Mouse (Mus musculus): Measurements from ENCODE around the gene Sstr2.

Sstr2 gene

DNA sequence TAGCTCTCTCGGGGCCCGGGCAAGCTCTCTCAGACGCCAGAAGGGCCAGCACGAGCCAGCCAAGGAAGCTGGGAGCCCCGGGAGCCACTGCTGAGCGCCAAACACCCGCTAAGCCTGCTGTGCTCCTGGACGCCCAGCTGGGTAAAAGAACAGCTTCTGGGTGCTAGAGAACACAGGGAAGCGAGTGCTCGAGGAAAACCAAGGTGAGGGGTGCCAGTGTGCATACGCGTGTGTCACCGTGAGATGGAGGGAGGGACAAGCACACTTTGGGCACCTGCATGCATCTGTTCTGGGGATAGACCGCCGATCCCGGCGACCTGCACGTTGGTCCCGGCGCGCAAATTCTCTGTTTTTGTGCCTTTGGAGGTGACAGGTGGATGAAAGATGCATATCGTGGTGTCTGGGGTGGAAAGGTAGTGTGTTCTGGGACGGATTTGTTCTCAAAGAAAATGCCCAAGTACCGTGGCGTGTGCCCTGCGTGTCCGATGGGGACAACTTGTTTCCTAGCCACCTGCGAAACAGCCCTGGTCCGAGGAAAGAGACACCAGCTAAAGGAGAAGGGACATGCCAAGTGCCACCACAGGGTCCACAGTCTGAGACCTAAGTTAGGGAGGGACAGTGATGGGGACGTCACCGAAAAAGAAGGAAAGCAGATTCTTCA is 408 bp downstream of the Sstr2 start:
- DNase-seq (ENCODE audit: low spot score in 2 of 2): no peak

DNA sequence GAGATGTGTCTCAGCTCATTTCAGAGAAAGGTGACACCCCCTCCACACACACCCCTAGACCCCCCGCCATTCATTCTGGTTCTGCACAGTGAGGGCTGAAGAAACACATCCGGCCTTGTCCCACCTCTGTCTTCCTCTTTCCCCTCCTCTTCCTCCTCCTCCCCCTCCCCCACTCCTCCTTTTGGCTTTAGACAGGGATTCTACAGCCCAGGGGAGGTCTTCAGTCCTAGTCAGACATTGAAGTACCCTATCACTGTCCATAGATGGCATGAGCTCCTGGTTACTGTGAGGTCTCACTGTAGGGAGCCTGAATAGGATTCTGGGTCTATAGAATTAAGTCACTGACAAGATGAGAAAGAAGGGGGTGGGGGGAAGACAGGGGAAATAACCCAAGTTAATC is 1.9 kb downstream of the Sstr2 start:
- no peak for DNase-seq (ENCODE audit: low spot score in 2 of 2)

DNA sequence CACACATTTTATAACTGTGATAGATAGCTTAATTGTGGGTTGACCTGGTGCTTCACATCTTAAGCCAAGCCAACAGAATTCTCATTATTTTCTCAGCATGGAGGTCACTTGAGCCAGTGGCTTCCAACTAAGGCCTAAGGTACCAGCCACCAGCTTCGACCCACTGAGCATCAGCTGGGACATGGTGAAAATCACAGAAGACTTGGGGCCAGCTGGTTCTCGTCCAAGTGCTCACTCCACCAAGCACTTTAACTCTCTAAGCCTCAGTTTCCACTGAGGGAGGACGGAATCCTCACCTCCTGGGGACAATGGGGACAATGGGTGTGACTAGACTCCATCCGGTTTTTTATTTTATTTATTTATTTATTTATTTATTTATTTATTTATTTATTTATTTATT is 2.9 kb downstream of the Sstr2 start:
- no peak for DNase-seq (ENCODE audit: low spot score in 2 of 2)

DNA sequence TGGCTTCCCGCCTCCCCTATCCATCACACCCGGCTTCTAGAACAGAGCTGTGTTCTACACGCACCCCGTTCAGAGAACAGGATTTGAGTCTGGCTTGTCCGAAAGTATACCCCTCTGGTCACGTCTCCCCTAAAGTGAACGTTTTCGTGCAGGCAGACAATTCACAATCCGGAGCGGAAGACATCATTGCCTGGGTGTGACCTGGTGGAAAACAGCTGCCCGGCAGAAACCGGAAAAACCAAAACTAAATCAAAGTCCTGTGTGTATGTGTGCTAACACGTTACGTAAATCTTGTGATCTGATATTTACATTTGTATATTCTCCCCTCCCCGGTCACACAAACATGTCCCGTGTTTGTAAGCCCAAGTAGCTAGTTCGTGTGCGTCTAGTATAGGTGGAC is 6.3 kb downstream of the Sstr2 start:
- DNase-seq (ENCODE audit: low spot score in 2 of 2): no peak

DNA sequence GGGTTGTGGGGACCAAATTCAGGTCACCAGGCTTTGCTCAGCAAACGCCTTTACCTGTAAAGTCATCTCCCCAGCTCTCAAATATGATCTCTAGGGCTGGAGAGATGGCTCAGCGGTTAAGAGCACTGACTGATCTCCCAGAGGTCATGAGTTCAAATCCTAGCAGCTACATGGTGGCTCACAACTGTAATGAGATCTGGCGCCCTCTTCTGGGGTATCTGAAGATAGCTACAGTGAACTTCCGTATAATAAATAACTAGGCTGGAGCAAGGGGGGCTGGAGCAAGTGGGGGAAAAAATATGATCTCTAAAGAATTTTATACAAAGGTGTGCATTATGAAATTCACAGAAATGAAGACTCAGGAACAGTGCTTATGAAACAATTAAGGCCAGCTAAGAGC is 8.6 kb downstream of the Sstr2 start:
- no peak for DNase-seq (ENCODE audit: low spot score in 2 of 2)

DNA sequence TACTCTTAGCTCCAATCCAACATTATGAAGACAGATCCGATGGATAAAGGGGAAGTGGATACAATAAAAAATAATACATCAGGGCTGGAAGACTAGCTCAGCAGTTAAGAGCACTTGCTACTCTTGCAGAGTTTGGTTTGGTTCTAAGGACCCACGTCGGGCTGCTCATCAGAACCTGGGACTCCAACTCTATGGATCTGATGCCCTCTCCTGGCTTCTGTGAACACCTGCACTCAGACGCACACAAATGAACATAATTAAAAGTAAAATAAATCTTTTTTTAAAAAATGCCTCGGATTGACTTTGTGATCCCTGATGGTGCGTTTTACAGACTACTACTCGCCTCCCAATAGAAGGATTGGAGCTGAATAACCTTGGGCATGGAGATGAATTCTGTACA is 11.5 kb downstream of the Sstr2 start:
- DNase-seq (ENCODE audit: low spot score in 2 of 2): no peak

DNA sequence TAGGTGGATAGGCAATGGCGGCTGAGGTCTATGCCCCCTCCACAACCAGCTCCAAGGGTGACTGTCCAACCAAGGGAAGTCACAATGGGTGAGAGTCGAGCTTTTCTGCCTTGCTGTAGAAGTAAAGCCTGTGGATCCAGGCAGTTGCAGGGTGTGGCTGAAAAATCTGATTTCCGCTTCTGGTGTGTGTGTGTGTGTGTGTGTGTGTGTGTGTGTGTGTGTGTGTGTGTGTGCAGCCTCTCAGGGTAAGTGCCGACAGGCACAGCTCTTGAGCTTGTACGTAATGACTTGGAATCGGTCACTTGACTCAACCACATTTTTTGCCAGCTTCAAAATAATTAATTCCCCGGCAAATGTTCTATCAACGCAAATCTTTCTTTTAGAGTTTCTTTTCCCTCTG is 12.2 kb downstream of the Sstr2 start:
- no peak for DNase-seq (ENCODE audit: low spot score in 2 of 2)

DNA sequence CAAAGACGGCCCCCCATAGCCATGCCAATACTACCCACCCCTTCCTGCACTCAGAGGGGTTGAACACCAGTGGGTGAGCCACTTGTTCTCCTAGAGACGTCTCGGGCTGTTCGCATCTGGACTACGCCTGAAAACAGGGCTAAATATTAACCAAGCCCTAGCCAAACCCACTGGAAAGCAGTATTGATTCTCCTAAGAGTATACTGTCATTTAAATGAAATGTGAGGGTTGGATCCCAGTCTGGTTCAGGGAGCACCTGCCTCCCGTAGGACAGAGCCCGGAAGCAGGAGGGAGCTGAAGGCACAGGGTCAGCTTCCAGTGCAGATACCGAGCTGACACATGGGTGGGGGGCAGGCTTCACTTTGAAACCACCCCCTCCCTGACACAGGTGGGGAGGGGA is 12.7 kb downstream of the Sstr2 start:
- DNase-seq (ENCODE audit: low spot score in 2 of 2): no peak

DNA sequence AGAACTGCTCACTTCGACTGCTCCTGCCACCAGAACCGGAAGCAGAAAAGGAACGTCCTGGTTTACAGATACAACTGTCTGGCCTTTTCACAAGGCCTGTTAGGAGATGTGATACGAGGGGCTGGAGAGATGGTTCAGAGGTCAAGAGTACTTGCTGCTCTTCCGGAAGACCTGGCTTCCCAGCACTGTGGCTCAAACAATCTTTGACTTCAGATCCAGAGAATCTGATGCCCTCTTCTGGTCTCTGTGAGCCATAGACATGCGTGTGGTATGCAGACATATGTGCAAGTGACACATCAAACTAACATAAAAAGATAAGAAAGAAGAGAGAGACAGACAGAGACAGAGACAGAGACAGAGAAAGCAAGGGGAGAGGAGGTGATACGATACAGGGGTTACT is 13.2 kb downstream of the Sstr2 start:
- no peak for DNase-seq (ENCODE audit: low spot score in 2 of 2)

DNA sequence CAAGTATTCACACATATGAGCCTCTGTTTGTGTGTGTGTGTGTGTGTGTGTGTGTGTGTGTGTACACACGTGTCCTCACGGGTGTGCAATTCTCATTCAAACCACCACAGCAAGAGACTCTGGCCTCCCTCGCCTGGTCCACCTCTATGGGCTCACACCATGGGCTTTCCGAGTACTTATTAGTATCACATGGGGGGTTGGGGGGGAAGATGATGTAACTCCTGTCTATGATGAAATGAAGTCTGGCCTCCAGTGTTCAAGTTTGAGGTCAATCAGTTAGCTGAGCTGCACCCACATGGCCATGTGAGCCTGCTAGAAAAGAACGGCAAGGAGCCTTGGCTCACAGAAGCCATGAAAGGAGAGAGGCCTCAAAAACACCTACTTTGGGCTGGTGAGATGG is 14.3 kb downstream of the Sstr2 start:
- DNase-seq (ENCODE audit: low spot score in 2 of 2): no peak

DNA sequence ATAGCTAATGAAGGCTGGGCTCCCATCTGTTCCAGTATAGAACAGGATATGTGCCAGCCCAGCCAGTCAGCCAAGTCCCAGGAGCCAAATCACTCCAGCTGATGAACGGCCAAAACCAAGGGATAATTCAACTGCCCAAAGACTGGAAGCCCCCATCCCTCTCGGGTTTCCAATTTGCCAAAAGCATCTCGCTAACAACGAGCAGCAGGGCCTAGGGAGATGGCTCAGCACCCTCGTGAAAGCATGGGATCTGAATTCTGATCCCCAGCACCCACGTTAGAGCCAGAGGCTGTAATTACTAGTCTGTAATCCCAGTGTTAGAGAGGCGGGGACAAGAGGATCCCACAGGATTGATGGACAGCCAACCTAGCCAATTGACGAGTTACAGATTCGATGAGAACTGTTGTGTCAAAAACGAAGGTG is 15.6 kb downstream of the Sstr2 start:
- no peak for DNase-seq (ENCODE audit: low spot score in 2 of 2)

DNA sequence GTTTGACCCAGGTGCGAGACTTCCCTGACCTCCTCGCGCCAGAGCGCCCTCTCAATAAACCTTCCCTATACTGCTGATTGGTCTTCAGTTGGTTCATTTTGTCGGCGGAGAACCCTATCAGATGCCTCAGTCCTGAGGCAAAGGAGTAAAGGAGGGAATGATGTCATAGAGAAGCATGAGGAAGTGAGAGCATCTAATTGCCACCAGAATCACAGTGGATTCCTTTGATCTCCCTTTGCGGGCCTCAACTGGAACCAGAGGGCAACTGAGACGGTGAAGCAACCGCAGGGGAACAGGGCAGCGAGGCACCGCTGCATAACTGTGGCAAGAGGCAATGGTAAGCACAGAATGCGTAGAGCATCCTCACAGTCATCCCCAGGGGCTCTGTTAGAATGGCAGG is 19.5 kb downstream of the Sstr2 start:
- no peak for DNase-seq (ENCODE audit: low spot score in 2 of 2)

DNA sequence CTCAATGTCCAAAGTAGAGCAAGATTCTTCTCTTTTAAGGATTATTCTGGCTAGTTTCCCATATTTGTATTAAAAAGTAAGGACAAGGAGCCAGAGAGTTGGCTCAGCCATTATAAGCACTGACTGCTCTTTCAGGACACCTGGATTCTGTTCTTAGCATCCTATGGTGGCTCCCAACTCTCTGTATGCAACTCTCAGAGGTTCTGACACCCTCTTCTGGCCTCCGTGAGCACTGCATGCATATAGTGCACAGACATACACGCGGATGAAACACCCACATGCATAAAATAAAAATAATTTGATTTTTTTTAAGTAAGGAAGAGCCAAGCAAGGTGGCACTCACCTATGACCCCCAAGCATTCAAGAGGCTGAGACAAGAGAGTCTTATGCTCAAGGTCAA is 26.0 kb downstream of the Sstr2 start:
- DNase-seq (ENCODE audit: low spot score in 2 of 2): no peak

DNA sequence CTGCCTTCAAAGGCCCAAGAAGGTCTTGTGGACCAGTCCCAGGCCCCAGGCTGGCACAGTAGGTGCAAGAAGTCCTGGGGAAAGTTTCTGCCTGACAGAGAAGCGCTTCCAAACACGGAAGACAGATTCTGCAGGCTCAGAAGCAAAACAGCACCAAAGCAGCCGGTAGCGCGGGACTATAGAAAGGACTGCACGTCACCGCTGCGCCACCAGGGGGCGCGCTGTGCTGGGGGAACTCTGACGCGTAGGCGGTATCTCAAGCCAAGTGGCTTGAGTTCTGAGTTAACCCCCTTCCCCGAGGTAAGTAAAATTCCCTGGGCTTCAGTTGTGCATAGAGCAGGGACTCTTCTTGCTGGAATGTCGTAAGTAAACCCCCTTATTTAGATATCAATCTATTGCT is 29.0 kb downstream of the Sstr2 start:
- peak; percentile 78 to 88 for DNase-seq (ENCODE audit: low spot score in 2 of 2)

DNA sequence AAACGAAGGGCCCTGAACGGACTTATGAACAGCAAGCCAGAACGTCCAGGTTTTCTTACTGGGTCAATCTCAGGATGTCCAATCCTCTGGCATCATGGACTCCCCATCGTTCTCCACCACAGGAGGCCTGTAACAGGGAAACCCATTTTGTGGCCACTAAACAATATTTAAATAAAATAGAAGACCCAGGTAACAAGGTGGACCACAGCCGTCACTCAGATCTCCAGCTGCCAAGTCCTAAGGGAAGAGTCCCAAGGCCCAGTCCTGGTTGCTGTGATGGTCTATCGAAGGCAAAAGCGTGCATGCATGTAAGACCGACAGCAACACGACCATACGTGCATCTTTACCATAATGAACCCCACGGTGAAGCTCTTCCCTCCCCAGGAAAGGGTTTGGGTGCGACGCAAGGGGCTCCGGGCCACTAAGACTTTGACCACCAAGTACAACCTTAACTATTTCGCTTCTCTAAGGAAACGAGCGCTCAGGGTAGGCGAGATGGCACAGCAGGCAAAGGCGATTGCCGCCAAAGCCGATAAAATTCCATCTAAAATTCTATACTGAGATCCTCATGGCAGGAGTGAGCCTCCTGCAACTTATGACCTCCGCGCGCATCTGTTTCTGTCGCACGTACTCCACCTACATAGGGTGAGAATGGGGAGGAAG is 29.7 kb downstream of the Sstr2 start, which contains the start of gene Cog1:
Gene Cog1 (plus strand): TSS at position 480 of the 663 bp plus-strand sequence.
- DNase-seq (ENCODE audit: low spot score in 2 of 2): no peak

DNA sequence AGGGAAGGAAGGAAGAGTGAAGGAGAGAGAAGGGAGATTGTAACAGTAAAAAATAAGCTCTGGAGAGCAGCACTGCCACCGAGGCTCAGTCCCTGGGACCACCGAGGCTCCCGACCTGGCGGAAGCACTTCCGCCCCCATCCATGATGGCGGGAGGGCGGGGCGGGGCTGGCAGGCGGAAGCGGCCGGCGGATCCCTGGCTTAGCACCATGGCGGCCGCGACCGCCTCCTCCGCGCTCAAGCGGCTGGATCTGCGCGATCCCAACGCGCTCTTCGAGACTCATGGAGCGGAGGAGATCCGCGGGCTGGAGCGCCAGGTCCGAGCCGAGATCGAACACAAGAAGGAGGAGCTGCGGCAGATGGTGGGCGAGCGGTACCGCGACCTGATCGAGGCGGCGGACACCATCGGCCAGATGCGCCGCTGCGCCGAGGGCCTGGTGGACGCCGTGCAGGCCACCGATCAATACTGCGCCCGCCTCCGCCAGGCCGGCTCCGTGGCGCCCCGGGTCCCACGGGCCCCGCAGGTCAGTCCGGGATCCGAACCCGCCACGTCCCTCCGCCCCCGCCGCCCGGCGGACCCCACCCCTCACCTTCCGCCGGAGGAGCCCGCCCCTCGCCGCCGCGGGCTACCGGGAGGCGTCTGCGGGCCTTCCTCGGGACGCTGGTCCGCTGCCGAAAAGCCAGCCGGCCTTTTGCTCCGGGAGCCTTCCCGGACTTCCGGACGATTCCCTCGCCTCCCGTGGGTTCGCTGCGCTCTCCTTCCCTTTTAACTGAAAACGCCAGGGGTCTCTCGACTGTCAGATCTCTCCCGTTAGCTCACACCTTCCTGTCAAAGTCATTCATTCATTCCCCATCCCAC is 30.4 kb downstream of the Sstr2 start, which contains the start of gene Slc39a11:
Gene Slc39a11 (minus strand): TSS at position 727 of the 858 bp plus-strand sequence.
- peak; percentile 73 to 76 for DNase-seq (ENCODE audit: low spot score in 2 of 2)

DNA sequence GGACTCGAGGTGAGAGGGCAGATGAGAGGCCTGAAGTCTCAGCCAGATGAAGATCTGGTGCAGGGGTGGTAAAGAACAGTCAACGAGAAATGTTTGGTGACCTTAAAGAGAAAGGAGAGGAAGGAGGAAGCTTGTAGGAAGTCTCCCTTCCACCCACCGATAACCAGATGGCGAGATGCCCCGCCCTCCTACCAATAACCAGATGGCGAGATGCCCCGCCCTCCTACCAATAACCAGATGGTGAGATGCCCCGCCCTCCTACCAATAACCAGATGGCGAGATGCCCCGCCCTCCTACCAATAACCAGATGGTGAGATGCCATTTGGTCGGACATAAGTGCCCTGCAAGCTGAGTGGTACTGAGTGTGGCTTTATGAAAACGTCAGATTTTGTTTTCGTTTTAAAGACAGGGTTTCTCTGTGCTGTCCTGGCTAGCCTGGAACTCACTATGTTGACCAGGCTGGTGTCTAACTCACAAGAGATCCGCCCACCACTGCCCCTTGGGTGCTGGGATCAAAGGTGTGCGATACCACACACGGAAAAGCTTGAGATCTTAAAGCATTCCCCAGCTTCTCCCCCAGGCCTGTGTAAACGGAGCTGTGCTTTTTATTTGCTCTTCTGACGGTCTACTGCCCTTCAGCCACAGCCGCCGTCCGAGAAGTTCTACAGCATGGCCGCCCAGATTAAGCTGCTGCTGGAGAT is 32.2 kb downstream of the Sstr2 start:
- DNase-seq (ENCODE audit: low spot score in 2 of 2): no peak

DNA sequence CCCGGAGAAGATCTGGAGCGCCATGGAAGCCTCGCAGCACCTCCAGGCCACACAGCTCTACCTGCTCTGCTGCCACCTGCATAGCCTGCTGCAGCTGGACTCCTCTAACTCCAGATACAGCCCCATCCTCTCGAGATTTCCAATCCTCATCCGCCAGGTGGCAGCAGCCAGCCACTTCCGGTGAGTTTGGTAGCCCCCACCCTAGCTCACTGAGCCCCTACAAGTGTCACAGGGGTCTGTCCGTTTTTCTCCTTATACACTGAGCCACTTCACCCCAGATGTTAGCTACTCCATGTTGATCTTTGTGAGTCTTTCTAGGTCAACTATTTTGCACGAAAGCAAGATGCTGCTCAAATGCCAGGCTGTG is 32.7 kb downstream of the Sstr2 start:
- peak; percentile 62 to 75 for DNase-seq (ENCODE audit: low spot score in 2 of 2)

DNA sequence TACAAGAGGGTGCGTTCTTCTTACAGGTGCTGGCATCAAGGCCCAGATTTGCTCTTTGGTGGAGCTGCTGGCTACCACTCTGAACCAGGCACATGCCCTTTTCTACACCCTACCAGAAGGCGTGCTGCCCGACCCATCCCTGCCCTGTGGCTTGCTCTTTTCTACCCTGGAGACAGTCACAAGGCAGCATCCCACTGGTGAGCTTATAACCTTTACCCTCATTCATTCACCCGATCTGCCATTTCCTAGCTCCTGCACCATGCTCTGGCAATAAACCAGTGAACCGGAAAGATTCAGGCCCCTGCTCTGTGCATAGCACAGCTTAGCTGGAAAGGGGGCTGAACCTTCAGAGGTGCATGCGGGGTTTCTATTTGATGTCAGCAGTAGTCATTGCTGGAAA is 33.4 kb downstream of the Sstr2 start:
- no peak for DNase-seq (ENCODE audit: low spot score in 2 of 2)

DNA sequence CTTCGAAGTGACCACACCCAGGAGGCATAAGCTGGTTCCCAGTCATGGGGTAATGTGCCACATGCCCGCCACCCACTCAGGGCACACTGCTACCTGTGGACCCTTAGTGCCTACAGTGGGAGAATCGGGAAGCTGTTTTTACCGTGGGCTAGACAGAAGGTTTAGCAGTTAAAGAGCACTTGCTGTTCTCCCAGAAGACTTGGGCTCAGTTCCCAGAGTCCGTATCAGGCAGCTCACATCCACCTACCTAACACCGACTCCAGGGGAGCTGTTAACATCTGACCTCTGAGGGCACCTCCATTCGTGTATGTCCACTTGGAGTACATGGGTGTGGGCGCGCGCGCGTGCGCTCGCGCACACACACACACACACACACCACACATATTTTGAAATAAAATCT is 35.0 kb downstream of the Sstr2 start:
- DNase-seq (ENCODE audit: low spot score in 2 of 2): no peak

DNA sequence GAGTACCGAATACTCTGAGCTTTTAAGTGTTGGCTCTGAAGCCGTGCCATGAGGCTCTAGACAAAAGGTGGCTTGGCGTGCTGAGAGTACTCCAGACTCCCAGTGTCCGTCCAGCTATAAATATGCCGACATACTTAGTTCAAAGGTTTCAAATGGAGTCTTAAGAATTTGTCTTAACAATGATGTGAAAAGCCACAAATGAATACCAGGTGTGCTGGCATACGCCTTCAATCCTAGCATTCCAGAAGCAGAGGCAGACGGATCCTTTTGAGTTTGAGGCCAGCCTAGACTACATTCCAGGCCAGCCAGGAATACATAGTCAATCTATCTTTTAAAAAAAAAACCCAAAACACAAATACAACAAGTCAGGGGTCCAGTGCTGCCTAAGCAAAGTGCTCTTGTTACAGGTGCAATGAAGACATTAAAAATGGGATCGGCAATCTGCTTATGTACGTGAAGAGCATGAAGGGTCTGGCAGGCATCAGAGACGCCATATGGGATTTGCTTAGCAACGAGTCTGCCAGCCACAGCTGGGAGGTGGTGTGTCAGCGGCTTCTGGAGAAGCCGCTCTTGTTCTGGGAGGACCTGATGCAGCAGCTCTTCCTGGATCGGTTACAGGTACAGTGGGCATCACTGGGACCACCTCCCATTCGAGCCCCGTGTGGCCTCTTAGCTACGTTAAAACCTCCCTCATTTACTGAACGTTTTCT is 35.6 kb downstream of the Sstr2 start:
- peak; percentile 61 to 77 for DNase-seq (ENCODE audit: low spot score in 2 of 2)
